Mouse (Mus musculus): ENCODE data around the gene She. TPM values are rescaled to one million over a fixed set of nuclear protein-coding genes. Genes with fewer than 3 reads are reported as not detected.
"Not testable (repeated sequence)": the region's sequence is repeated elsewhere in the genome, so short reads cannot be mapped to it uniquely, and the experiment has no call there.

Gene She
- total and polyA plus RNA-seq, 2 experiments from 2014 or later, result 4.6 to 11.9 TPM

DNA sequence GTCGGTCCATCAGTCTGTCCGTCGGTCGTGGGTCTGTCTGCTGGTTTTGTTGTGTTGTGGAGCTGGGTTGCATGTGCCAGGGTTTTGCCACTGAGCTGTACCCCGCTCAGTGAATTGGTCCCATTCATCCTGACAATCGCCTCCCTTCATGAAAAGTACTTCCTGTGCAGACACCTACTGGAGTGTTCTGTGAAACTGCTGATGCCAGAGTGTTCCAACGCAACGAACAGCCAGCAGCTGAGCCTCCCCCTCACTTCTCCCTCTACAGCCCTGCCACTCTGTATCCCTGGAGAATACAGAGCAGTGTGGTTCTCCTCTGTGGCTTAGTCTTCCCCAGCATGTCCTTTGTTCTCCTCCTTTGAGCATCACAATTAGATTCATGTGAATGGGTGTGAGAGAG, 27.7 kb downstream of the She start:
- DNase-seq (ENCODE audit: low spot score) (no peak), ATAC-seq (ENCODE audit: insufficient read depth, low read depth) (no peak)
- H3K9me3 ChIP-seq (replicated peaks; ENCODE audit: control insufficient read depth, low read length), result no peaks in the 10 kb centered on the region
- WGBS, result 63% methylated on average over 8 of the region's 8 CpGs
- no peak overlapping the region for H3K27ac ChIP-seq (ENCODE audit: low read depth)
- no peak overlapping the region for H3K9ac ChIP-seq (replicated peaks; ENCODE audit: low read depth, low read length)
- no peak for TF ChIP-seq EP300 (IDR thresholded peaks at IDR 0.05; ENCODE audit: low read depth)
- TF ChIP-seq CTCF (IDR thresholded peaks at IDR 0.05; ENCODE audit: low read depth), result no peak
- no peaks in the 10 kb centered on the region; the same call in none of the 2 replicates for H3K36me3 ChIP-seq (replicated peaks; ENCODE audit: control insufficient read depth, insufficient read depth, low read length)
- H3K4me3 ChIP-seq (ENCODE audit: low read depth, low read length), result no peak overlapping the region
- no peaks in the 10 kb centered on the region for H3K4me1 ChIP-seq (ENCODE audit: control insufficient read depth, insufficient read depth)
- no peaks in the 10 kb centered on the region for H3K27me3 ChIP-seq (ENCODE audit: control insufficient read depth, insufficient read depth, low read length)
- H3K4me2 ChIP-seq (ENCODE audit: low read depth, low read length), result no peak overlapping the region

- Histone ChIP-seq H3K4me3 (ENCODE audit: low read depth, low read length) (no peak overlapping the region), H3K4me2 (ENCODE audit: low read depth, low read length) (no peak overlapping the region), H3K9ac (replicated peaks; ENCODE audit: low read depth, low read length) (no peak overlapping the region), H3K9me3 (replicated peaks; ENCODE audit: control insufficient read depth, low read length) (no peaks in the 10 kb centered on the region), H3K27me3 (ENCODE audit: control insufficient read depth, insufficient read depth, low read length) (no peaks in the 10 kb centered on the region), H3K4me1 (ENCODE audit: control insufficient read depth, insufficient read depth) (peaks cover under 1% of the 10 kb centered on the region; the same call in 1 of the 2 replicates), H3K27ac (ENCODE audit: low read depth) (no peak overlapping the region), H3K36me3 (replicated peaks; ENCODE audit: control insufficient read depth, insufficient read depth, low read length) (no peaks in the 10 kb centered on the region; the same call in 1 of the 2 replicates)
- ATAC-seq (ENCODE audit: insufficient read depth, low read depth) (no peak), DNase-seq (ENCODE audit: low spot score) (no peak)
- no peak for TF ChIP-seq CTCF (IDR thresholded peaks at IDR 0.05; ENCODE audit: low read depth)
- no peak for TF ChIP-seq EP300 (IDR thresholded peaks at IDR 0.05; ENCODE audit: low read depth)
- WGBS, result 55% methylated on average over 3 of the region's 3 CpGs
Observed at GRCm38 (mm10) chr3:89859936-89860335, 28.8 kb downstream of the She start.

- WGBS, result 70% methylated on average over 3 of the region's 3 CpGs
- no peaks in the 10 kb centered on the region for H3K27me3 ChIP-seq (ENCODE audit: control insufficient read depth, insufficient read depth, low read length)
- TF ChIP-seq EP300 (IDR thresholded peaks at IDR 0.05; ENCODE audit: low read depth), result no peak
- TF ChIP-seq CTCF (IDR thresholded peaks at IDR 0.05; ENCODE audit: low read depth), result no peak
- no peak for ATAC-seq (ENCODE audit: insufficient read depth, low read depth)
- no peaks in the 10 kb centered on the region; the same call in 1 of the 2 replicates for H3K36me3 ChIP-seq (replicated peaks; ENCODE audit: control insufficient read depth, insufficient read depth, low read length)
- H3K27ac ChIP-seq (ENCODE audit: low read depth), result no peak overlapping the region
- no peak for DNase-seq (ENCODE audit: low spot score)
- no peak overlapping the region for H3K4me2 ChIP-seq (ENCODE audit: low read depth, low read length)
- H3K4me1 ChIP-seq (ENCODE audit: control insufficient read depth, insufficient read depth), result peaks cover 5% of the 10 kb centered on the region; the same call in 1 of the 2 replicates
- H3K9ac ChIP-seq (replicated peaks; ENCODE audit: low read depth, low read length), result no peak overlapping the region
- H3K9me3 ChIP-seq (replicated peaks; ENCODE audit: control insufficient read depth, low read length), result no peaks in the 10 kb centered on the region
- H3K4me3 ChIP-seq (ENCODE audit: low read depth, low read length), result no peak overlapping the region
Observed at GRCm38 (mm10) chr3:89860343-89860742, 29.2 kb downstream of the She start.

DNA sequence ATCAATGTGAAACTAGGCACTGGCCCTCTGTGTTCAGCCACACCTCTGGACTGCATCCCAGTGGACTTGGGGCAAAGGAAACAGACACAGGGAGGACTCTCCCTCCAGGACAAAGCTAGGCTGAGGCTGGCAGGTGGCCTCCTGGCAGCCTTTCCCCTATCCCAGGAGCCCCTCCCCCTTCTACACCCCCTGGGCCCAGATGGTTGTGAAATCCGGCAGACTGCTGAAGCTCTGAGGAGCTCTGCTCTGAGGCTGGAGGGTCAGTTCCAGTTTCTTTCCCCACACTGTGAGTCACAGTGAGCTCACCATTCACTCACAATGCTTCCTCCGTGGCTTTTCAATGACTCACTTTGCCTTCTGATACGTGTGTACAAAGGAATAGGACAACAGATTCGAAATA, 29.9 kb downstream of the She start:
- Histone ChIP-seq H3K27ac (ENCODE audit: low read depth) (peak overlapping the region; percentile 58), H3K27me3 (ENCODE audit: control insufficient read depth, insufficient read depth, low read length) (no peaks in the 10 kb centered on the region), H3K4me1 (ENCODE audit: control insufficient read depth, insufficient read depth) (peaks cover 5% of the 10 kb centered on the region; the same call in 1 of the 2 replicates), H3K9ac (replicated peaks; ENCODE audit: low read depth, low read length) (no peak overlapping the region), H3K9me3 (replicated peaks; ENCODE audit: control insufficient read depth, low read length) (no peaks in the 10 kb centered on the region), H3K4me3 (ENCODE audit: low read depth, low read length) (no peak overlapping the region), H3K36me3 (replicated peaks; ENCODE audit: control insufficient read depth, insufficient read depth, low read length) (no peaks in the 10 kb centered on the region), H3K4me2 (ENCODE audit: low read depth, low read length) (no peak overlapping the region)
- 26% methylated on average over 4 of the region's 4 CpGs for WGBS
- ATAC-seq (ENCODE audit: insufficient read depth, low read depth) (peak; percentile 70), DNase-seq (ENCODE audit: low spot score) (peak; percentile 55)
- TF ChIP-seq CTCF (IDR thresholded peaks at IDR 0.05; ENCODE audit: low read depth) (no peak), EP300 (IDR thresholded peaks at IDR 0.05; ENCODE audit: low read depth) (no peak)

DNA sequence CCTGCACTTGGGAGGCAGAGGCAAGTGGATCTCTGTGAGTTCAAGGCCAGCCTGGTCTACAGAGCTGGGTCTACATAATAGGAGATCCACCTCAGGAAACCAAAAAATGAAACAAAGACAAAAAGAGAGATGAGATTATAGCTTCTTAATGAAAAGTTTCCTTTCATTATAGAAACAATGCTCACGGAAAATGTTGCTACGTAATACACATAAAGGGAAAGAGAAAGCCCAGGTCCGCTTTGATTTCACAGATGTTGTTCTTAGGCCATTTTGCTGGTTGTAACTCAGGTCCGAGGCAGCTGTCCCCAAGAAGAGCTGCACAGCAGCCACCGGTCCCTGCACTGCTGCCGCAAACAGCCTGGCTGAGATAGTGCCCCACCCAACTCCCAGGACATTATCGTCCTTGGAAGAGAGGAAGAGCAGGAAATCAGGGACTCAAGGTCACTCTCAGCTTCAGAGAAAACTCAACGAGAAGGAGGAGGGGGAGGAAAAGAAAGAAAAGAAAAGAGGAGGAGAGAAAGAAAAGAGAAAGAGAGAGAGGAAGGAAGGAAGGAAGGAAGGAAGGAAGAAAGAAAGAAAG, 31.1 kb downstream of the She start:
- ATAC-seq (ENCODE audit: insufficient read depth, low read depth), result no peak
- no peak overlapping the region for H3K27ac ChIP-seq (ENCODE audit: low read depth)

DNA sequence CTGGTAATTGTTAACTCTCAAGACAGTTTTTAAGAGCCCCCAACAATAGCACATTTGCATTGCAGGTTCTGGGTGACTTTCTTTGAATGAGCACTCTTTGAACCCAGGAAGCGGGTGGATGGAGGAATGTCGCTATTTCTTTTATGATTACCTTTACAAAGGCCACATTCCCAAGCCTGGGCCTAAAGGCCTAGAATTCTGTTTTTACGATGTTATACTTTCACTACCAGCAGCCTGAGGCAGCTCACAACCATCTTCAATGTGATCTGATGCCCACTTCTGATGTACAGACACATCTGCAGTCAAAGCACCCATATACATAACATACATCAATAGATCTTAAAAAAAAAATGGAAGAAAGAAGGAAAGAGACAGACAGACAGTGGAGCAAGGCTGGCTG, 32.1 kb downstream of the She start:
- H3K27ac ChIP-seq (ENCODE audit: low read depth); H3K9ac ChIP-seq (replicated peaks; ENCODE audit: low read depth, low read length); H3K4me2 ChIP-seq (ENCODE audit: low read depth, low read length); H3K4me1 ChIP-seq (ENCODE audit: control insufficient read depth, insufficient read depth); ATAC-seq (ENCODE audit: insufficient read depth, low read depth); H3K27me3 ChIP-seq (ENCODE audit: control insufficient read depth, insufficient read depth, low read length); DNase-seq (ENCODE audit: low spot score); H3K36me3 ChIP-seq (replicated peaks; ENCODE audit: control insufficient read depth, insufficient read depth, low read length); H3K4me3 ChIP-seq (ENCODE audit: low read depth, low read length); H3K9me3 ChIP-seq (replicated peaks; ENCODE audit: control insufficient read depth, low read length): not testable (repeated sequence)
- WGBS, result 80% methylated on average over 3 of the region's 3 CpGs

More for the DNA sequence above, 31.1 kb downstream of the She start:
- Histone ChIP-seq H3K9ac (replicated peaks; ENCODE audit: low read depth, low read length) (no peak overlapping the region), H3K27me3 (ENCODE audit: control insufficient read depth, insufficient read depth, low read length) (no peaks in the 10 kb centered on the region), H3K4me3 (ENCODE audit: low read depth, low read length) (no peak overlapping the region), H3K9me3 (replicated peaks; ENCODE audit: control insufficient read depth, low read length) (no peaks in the 10 kb centered on the region), H3K36me3 (replicated peaks; ENCODE audit: control insufficient read depth, insufficient read depth, low read length) (no peaks in the 10 kb centered on the region), H3K4me1 (ENCODE audit: control insufficient read depth, insufficient read depth) (peaks cover 5% of the 10 kb centered on the region; the same call in 1 of the 2 replicates), H3K4me2 (ENCODE audit: low read depth, low read length) (no peak overlapping the region)
- WGBS, result 39% methylated on average over 8 of the region's 8 CpGs
- TF ChIP-seq EP300 (IDR thresholded peaks at IDR 0.05; ENCODE audit: low read depth) (no peak), CTCF (IDR thresholded peaks at IDR 0.05; ENCODE audit: low read depth) (no peak)
- DNase-seq (ENCODE audit: low spot score), result no peak

All from heart, postnatal 0 days (tissue).